Mouse (Mus musculus) liver, adult 2 months (tissue): ENCODE data around the gene Hspbap1. TPM values are rescaled to one million over a fixed set of nuclear protein-coding genes. Genes with fewer than 3 reads are reported as not detected.

ENCODE experiments used
- DNase-seq: peaks from one replicate; pipeline ENCODE4 v3.0.0-alpha.2; 2011; ENCODE audit warnings: low read depth, low spot score; ENCODE audit errors: extremely low read depth
- H3K27ac ChIP-seq: fragments of 200-500 bp; replicated peaks from 2 replicates; pipeline ENCODE4 v1.5.1; 2012; ENCODE audit warnings: low read depth, mild to moderate bottlenecking, control low read depth, inconsistent platforms, low read length; ENCODE audit not compliant: insufficient read depth
- H3K27me3 ChIP-seq: fragments of 200-500 bp; 2 replicates; pipeline ENCODE4 v1.6.1; 2012; ENCODE audit warnings: mild to moderate bottlenecking, moderate library complexity, low read length, inconsistent platforms; ENCODE audit not compliant: control insufficient read depth, insufficient read depth
- H3K36me3 ChIP-seq: fragments of 200-500 bp; 2 replicates; pipeline ENCODE4 v1.6.1; 2012; ENCODE audit warnings: low read length, inconsistent platforms; ENCODE audit not compliant: control insufficient read depth, insufficient read depth
- H3K4me1 ChIP-seq: fragments of 200-500 bp; 2 replicates; pipeline ENCODE4 v1.6.1; 2011; ENCODE audit warnings: low read length; ENCODE audit not compliant: control insufficient read depth, insufficient read depth
- H3K4me3 ChIP-seq: fragments of 200-500 bp; 2 replicates; pipeline ENCODE4 v1.5.1; 2011; ENCODE audit warnings: low read depth, mild to moderate bottlenecking, control low read depth, low read length, moderate library complexity; ENCODE audit not compliant: insufficient read depth
- H3K79me2 ChIP-seq: fragments of 200-500 bp; 2 replicates; pipeline ENCODE4 v1.6.1; 2012; ENCODE audit warnings: inconsistent platforms, mild to moderate bottlenecking, low read length, moderate library complexity; ENCODE audit not compliant: control insufficient read depth, insufficient read depth
- H3K9ac ChIP-seq: fragments of 200-500 bp; 2 replicates; pipeline ENCODE4 v1.6.1; 2012; ENCODE audit warnings: low read depth, mild to moderate bottlenecking, control low read depth, inconsistent platforms, low read length
- CTCF ChIP-seq: fragments of 200-500 bp; IDR thresholded peaks from 2 replicates; pipeline ENCODE4 v1.5.1; 2011; ENCODE audit warnings: low read depth, low read length, control low read depth
- POLR2A ChIP-seq: fragments of 200-500 bp; IDR thresholded peaks from 2 replicates; pipeline ENCODE4 v1.6.1; 2011; ENCODE audit warnings: low read length, control low read depth; ENCODE audit not compliant: insufficient read depth; ENCODE audit errors: extremely low read depth
- WGBS: fragments of 180-500 bp; shearing (Covaris S2); methylation state at CpG from one replicate; pipeline ENCODE4 v1.1.7; 2018; 5-methylcytosine and 5-hydroxymethylcytosine counted together
- polyA plus RNA-seq: library from polyadenylated mRNA; depleted of rRNA; stranded (reverse); fragments of >200 nt; gene quantifications from 2 replicates; pipeline ENCODE4 v1.2.3, GENCODE M21; 2012
- total RNA-seq: library from RNA; depleted of rRNA; stranded (reverse); fragments of >200 nt; gene quantifications from 2 replicates; pipeline ENCODE4 v1.2.3, GENCODE M21; 2014

Hspbap1 gene
- total and polyA plus RNA-seq, 2 experiments: 1.7 to 2.0 TPM

DNA sequence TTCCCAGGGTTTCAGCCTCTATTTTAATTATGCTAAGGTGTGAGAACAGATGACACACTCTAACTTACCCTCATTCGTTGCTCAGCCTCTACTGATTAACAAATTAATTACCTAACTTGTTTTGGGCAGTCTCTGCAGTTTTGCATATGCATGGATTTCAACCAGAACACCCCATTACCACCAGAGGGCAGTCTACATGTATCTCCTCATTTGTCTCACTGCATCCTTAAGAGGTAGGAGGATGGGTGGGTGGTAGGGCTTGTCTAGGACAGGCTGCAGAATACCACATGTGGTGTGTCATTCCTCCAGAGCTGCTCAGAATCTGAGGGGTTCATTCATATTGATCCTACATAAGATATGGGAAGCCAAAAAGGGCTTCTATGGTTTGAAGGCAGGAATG, 69.5 kb downstream of the Hspbap1 start:
- Histone ChIP-seq H3K36me3 (peaks cover 72% of the 10 kb centered on the region), H3K9ac (no peak overlapping the region), H3K79me2 (no peaks in the 10 kb centered on the region), H3K27me3 (no peaks in the 10 kb centered on the region), H3K4me1 (no peaks in the 10 kb centered on the region), H3K27ac (no peak overlapping the region), H3K4me3 (no peak overlapping the region)
- 42% methylated on average over 1 of the region's 1 CpGs for WGBS
- peak; percentile 49 for DNase-seq
- no peak for TF ChIP-seq POLR2A
- peak; percentile 36 for TF ChIP-seq CTCF

DNA sequence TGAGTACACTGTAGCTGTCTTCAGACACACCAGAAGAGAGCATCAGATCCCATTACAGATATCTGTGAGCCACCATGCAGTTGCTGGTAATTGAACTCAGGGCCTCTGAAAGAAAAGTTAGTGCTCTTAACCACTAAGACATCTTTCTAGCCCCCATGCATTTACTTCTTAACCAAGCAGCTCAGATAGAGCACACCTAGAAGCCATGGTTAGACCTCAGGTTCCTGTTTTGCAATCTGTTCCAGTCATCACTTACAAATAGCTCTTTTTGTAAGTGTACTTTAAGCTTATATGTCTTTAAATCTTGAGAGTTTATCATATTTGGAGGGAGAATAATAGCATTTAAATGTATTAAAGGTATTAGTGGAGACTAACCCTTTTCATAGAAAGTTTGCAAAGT, 77.0 kb downstream of the Hspbap1 start:
- H3K27me3 ChIP-seq: no peaks in the 10 kb centered on the region
- no peak overlapping the region for H3K4me3 ChIP-seq
- H3K9ac ChIP-seq: no peak overlapping the region
- H3K36me3 ChIP-seq: peaks cover 42% of the 10 kb centered on the region
- DNase-seq: no peak
- H3K79me2 ChIP-seq: no peaks in the 10 kb centered on the region
- H3K27ac ChIP-seq: no peak overlapping the region
- TF ChIP-seq POLR2A (no peak), CTCF (no peak)
- H3K4me1 ChIP-seq: no peaks in the 10 kb centered on the region

DNA sequence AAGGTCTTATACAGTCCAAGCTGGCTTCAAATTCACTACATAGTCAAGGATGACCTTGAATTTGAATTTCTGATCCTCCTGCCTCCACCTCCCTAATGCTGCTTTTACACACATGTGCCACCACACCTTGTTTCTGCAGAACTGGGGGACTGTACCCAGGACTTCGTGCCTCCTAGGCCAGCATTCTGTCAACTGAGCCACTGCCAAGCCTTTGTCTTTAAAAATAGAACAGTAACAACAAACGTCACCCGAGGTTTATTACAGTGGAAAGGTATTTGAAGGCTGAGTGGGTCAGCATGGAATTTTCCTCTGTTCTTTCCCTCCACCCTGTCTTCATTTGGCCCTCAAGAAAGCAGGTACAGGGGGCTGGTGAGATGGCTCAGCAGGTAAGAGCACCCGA, 85.7 kb downstream of the Hspbap1 start:
- Histone ChIP-seq H3K36me3 (peaks cover 61% of the 10 kb centered on the region), H3K9ac (no peak overlapping the region), H3K79me2 (no peaks in the 10 kb centered on the region), H3K4me3 (no peak overlapping the region), H3K27ac (no peak overlapping the region), H3K4me1 (no peaks in the 10 kb centered on the region), H3K27me3 (no peaks in the 10 kb centered on the region)
- no peak for DNase-seq
- 84% methylated on average over 4 of the region's 4 CpGs for WGBS
- no peak for TF ChIP-seq CTCF
- no peak for TF ChIP-seq POLR2A

DNA sequence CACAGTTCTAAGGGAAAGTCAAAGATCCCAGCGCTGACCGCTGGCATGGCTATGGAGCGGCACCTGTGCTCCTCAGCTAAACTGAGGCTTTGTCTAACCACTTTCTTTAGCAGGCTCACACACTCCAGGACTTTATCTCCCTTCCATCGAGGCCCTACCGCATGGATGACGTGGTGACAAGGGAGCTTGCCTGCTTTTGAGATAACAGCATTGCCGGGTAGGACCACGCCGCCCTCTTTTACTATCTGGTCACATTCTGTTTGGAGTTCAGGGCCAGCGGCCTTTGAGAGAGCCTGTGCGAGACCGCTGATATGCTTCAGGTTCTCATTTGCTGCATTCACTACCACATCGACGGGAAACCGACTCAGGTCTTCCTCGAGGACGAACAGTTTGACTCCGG, 86.6 kb downstream of the Hspbap1 start:
- no peaks in the 10 kb centered on the region for H3K79me2 ChIP-seq
- no peaks in the 10 kb centered on the region for H3K27me3 ChIP-seq
- TF ChIP-seq POLR2A (no peak), CTCF (no peak)
- peaks cover 68% of the 10 kb centered on the region for H3K36me3 ChIP-seq
- H3K27ac ChIP-seq: no peak overlapping the region
- WGBS: 88% methylated on average over 18 of the region's 18 CpGs
- H3K4me1 ChIP-seq: no peaks in the 10 kb centered on the region
- DNase-seq: no peak
- H3K4me3 ChIP-seq: no peak overlapping the region
- no peak overlapping the region for H3K9ac ChIP-seq

DNA sequence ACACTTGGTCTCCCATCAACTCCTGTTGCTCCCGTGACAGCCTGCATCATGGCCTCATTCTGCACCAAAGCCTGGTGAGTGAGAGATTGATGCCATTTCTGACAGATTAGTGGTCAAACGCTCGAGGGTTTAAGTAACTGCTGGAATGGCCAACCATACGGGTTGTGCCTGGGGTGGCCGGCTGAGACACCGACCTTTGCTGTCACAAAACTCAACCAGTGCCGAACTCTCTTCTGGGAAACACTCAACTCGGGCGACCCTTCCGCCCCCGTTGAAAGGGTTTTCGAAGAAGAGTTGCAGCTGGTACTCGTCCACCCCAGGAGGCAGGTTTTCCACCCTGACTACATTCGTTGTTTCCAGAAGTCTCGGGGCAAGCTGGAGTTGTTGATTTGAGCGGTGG, 90.1 kb downstream of the Hspbap1 start:
- Histone ChIP-seq H3K79me2 (no peaks in the 10 kb centered on the region), H3K36me3 (peaks cover 82% of the 10 kb centered on the region), H3K27me3 (no peaks in the 10 kb centered on the region), H3K4me3 (no peak overlapping the region), H3K4me1 (no peaks in the 10 kb centered on the region), H3K9ac (no peak overlapping the region), H3K27ac (no peak overlapping the region)
- TF ChIP-seq POLR2A: no peak
- no peak for TF ChIP-seq CTCF
- no peak for DNase-seq
- 88% methylated on average over 16 of the region's 16 CpGs for WGBS

DNA sequence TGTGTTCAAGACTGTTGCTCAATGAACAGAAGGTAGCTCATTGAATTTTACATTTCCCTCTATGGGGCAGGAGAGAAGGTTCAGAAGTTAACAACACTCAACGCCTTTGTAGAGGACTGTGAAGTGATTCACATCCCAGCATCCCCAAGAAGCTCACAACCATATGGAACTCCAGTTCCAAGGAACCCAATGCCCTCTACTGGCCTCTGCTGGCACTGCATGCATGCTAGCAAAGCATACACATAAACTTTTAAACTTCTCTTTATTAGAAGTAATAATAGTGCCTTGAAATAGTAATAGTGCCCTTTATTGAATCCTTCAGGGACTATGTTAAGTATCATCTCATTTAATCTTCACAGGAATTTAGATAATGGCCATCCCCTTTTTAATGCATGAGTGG, 91.9 kb downstream of the Hspbap1 start:
- Histone ChIP-seq H3K36me3 (peaks cover 81% of the 10 kb centered on the region), H3K9ac (no peak overlapping the region), H3K4me3 (no peak overlapping the region), H3K79me2 (no peaks in the 10 kb centered on the region), H3K4me1 (no peaks in the 10 kb centered on the region), H3K27ac (no peak overlapping the region), H3K27me3 (no peaks in the 10 kb centered on the region)
- DNase-seq: no peak
- WGBS: 100% methylated on average over 1 of the region's 1 CpGs
- TF ChIP-seq POLR2A (no peak), CTCF (peak; percentile 63; the same call in 1 of the 2 replicates)
